8 mouse cellular contexts compared by ENCODE assay signal in genomic region chr4:82506731-82507331, GRCm38 (mm10).
DNase-seq lines count a peak whose midpoint lies in the region; ATAC-seq lines count a peak whose summit lies in the region.

No protein-coding gene starts in this region.

- H3K36me3 ChIP-seq in embryonic facial prominence, embryonic 15.5 days: no peaks in the 10 kb centered on the region
- no peaks in the 10 kb centered on the region for H3K36me3 ChIP-seq in hindbrain, embryonic 16.5 days (ENCODE audit: control insufficient read depth, insufficient read depth, low read length)
- H3K36me3 ChIP-seq in liver, embryonic 11.5 days (ENCODE audit: control insufficient read depth, insufficient read depth, low read length): no peaks in the 10 kb centered on the region
- H3K36me3 ChIP-seq in neural tube, embryonic 12.5 days: no peaks in the 10 kb centered on the region

- WGBS in embryonic facial prominence, embryonic 15.5 days: under 1% methylated on average over 26 of the region's 30 CpGs
- WGBS in hindbrain, embryonic 16.5 days: under 1% methylated on average over 30 of the region's 30 CpGs
- WGBS in liver, embryonic 11.5 days: under 1% methylated on average over 27 of the region's 30 CpGs
- under 1% methylated on average over 29 of the region's 30 CpGs for WGBS in neural tube, embryonic 12.5 days

- peaks cover 30% of the 10 kb centered on the region for H3K4me1 ChIP-seq in embryonic facial prominence, embryonic 15.5 days
- peaks cover 7% of the 10 kb centered on the region for H3K4me1 ChIP-seq in hindbrain, embryonic 16.5 days (ENCODE audit: control insufficient read depth, insufficient read depth, low read depth, low read length)
- 0 out of 2 replicates have a peak, but pooled peaks cover 2% of the 10 kb centered on the region for H3K4me1 ChIP-seq in liver, embryonic 11.5 days (replicated peaks; ENCODE audit: control insufficient read depth, insufficient read depth, low read length)
- peaks cover 30% of the 10 kb centered on the region for H3K4me1 ChIP-seq in neural tube, embryonic 12.5 days

- peak; percentile 68 for ATAC-seq in embryonic facial prominence, embryonic 15.5 days (ENCODE audit: insufficient number of reproducible peaks, low FRiP score, low TSS enrichment, low read depth)
- ATAC-seq in hindbrain, embryonic 16.5 days: peak; percentile 76
- peak; percentile 43 for ATAC-seq in liver, embryonic 11.5 days (replicated peaks; ENCODE audit: low FRiP score)
- ATAC-seq in neural tube, embryonic 12.5 days (ENCODE audit: low FRiP score, low read depth): peak; percentile 68

- no peaks in the 10 kb centered on the region for H3K27me3 ChIP-seq in embryonic facial prominence, embryonic 15.5 days
- H3K27me3 ChIP-seq in hindbrain, embryonic 16.5 days (replicated peaks; ENCODE audit: control insufficient read depth, insufficient read depth, low read length): no peaks in the 10 kb centered on the region
- peaks cover 63% of the 10 kb centered on the region for H3K27me3 ChIP-seq in liver, embryonic 11.5 days (replicated peaks; ENCODE audit: control insufficient read depth, insufficient read depth, low read length)
- H3K27me3 ChIP-seq in neural tube, embryonic 12.5 days (replicated peaks): no peaks in the 10 kb centered on the region

- H3K9me3 ChIP-seq in embryonic facial prominence, embryonic 15.5 days (replicated peaks): no peaks in the 10 kb centered on the region
- H3K9me3 ChIP-seq in hindbrain, embryonic 16.5 days (ENCODE audit: control insufficient read depth, low read length): no peaks in the 10 kb centered on the region
- no peaks in the 10 kb centered on the region for H3K9me3 ChIP-seq in liver, embryonic 11.5 days (ENCODE audit: control insufficient read depth, low read length)
- no peaks in the 10 kb centered on the region for H3K9me3 ChIP-seq in neural tube, embryonic 12.5 days

- H3K4me2 ChIP-seq in embryonic facial prominence, embryonic 15.5 days (replicated peaks): peak overlapping the region; percentile 95
- H3K4me2 ChIP-seq in hindbrain, embryonic 16.5 days (ENCODE audit: low read length): peak overlapping the region; percentile 99
- peak overlapping the region; percentile 70 for H3K4me2 ChIP-seq in liver, embryonic 11.5 days
- peak overlapping the region; percentile 92 for H3K4me2 ChIP-seq in neural tube, embryonic 12.5 days (replicated peaks)

- peak overlapping the region; percentile 97 for H3K9ac ChIP-seq in embryonic facial prominence, embryonic 15.5 days
- H3K9ac ChIP-seq in hindbrain, embryonic 16.5 days (ENCODE audit: low read depth, low read length): peak overlapping the region; percentile 97
- H3K9ac ChIP-seq in liver, embryonic 11.5 days (ENCODE audit: low read depth, low read length): peak overlapping the region; percentile 76
- H3K9ac ChIP-seq in neural tube, embryonic 12.5 days: peak overlapping the region; percentile 94

- intact Hi-C loops in left cerebral cortex, postnatal 36 days (cut with DNase I): loop anchor here (5.0 to 10.0 kb wide), 3 partner anchors 210 to 942 kb away; no protein-coding TSS in a partner anchor

- peak overlapping the region; percentile 86 for H3K4me3 ChIP-seq in embryonic facial prominence, embryonic 15.5 days (replicated peaks)
- peak overlapping the region; percentile 80 for H3K4me3 ChIP-seq in hindbrain, embryonic 16.5 days (ENCODE audit: low read length)
- H3K4me3 ChIP-seq in liver, embryonic 11.5 days (ENCODE audit: low read depth, low read length): peak overlapping the region; percentile 73
- H3K4me3 ChIP-seq in neural tube, embryonic 12.5 days: peak overlapping the region; percentile 81

- H3K27ac ChIP-seq in embryonic facial prominence, embryonic 15.5 days (replicated peaks): peak overlapping the region; percentile 100
- H3K27ac ChIP-seq in hindbrain, embryonic 16.5 days (ENCODE audit: low read depth, low read length): peak overlapping the region; percentile 99
- H3K27ac ChIP-seq in liver, embryonic 11.5 days (ENCODE audit: low read depth, low read length): peak overlapping the region; percentile 97
- H3K27ac ChIP-seq in neural tube, embryonic 12.5 days: peak overlapping the region; percentile 98

- peak; percentile 51 for DNase-seq in gastrocnemius, adult 18-20 months (ENCODE audit: low spot score)
- no peak for DNase-seq in gastrocnemius, postnatal 10 days
- DNase-seq in Muller cell, postnatal 12 days (ENCODE audit: inconsistent ontology term): peak; percentile 99
- DNase-seq in liver, embryonic 11.5 days (ENCODE audit: low spot score): peak; percentile 65
- no peak for DNase-seq in left cerebral cortex, postnatal 36 days (ENCODE audit: low spot score in 2 of 2)

Comparison
In these comparisons a context has a peak if more than half of its experiments do, and no peak if none do; other contexts are left out.
1. DNase-seq: peak in gastrocnemius, adult 18-20 months (single experiment), Muller cell, postnatal 12 days (single experiment) and liver, embryonic 11.5 days (single experiment); none in gastrocnemius, postnatal 10 days (single experiment) and left cerebral cortex, postnatal 36 days (0 of 2).
2. Peak in every context shown above with its lines, with median percentiles within 50 percentile points of each other: ATAC-seq, H3K27ac ChIP-seq, H3K4me2 ChIP-seq, H3K4me3 ChIP-seq and H3K9ac ChIP-seq.